Mouse (Mus musculus) activated CD4-positive, CD25-positive, alpha-beta regulatory T cell, adult 4 months (primary cell): ENCODE measurements around the gene Efr3b. TPM values are rescaled to one million over a fixed set of nuclear protein-coding genes. Genes with fewer than 3 reads are reported as not detected.
A peak's percentile ranks its signal among the peaks of the same experiment; 100 is the strongest.

Source experiments
- ATAC-seq: one replicate; pipeline ENCODE4 v1.8.0; 2017
- polyA plus RNA-seq, 2 experiments: library from polyadenylated mRNA; unstranded; fragments of 100-300 nt; shearing (Covaris generic); gene quantifications; one replicate each; pipeline ENCODE4 v1.2.1; 2017

Efr3b gene
- polyA plus RNA-seq = under 1 TPM in 1 of 2 experiments, not detected in 1; 0.37 TPM

- peak; percentile 36 for ATAC-seq
These were observed at the start of gene Efr3b for GRCm38 (mm10) chr12:4038061-4039041. TSS of gene Efr3b (minus strand) at chr12:4038915.

DNA sequence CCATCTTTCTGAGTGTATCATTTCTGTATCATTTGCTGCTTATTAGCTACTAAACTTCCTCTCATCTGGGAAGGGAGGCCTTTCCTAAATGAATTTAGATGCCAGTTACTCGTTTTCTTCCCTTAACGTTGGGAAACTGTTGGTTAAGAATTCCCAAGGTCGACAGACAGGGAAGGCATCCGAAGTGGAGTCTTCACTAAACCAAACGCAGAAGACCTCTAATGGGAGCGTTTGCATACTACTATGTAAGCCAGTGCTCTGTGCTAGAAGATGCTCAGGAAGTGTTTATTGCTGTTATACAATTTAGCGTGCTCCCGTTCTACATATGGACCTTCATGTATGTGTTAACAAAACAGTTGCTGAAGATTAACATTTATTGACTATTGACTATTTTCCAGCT lies 44.7 kb upstream of the Efr3b start:
- no peak for ATAC-seq

GRCm38 (mm10) chr12:4082132-4083001 lies 43.7 kb upstream of the Efr3b start, which contains the start of gene Dnajc27:
TSS of gene Dnajc27 (plus strand) at chr12:4082583.
- ATAC-seq = peak; percentile 95

- ATAC-seq = peak; percentile 12
These were observed 41.6 kb upstream of the Efr3b start for GRCm38 (mm10) chr12:4080311-4080710.

- ATAC-seq = no peak
These were observed 39.4 kb upstream of the Efr3b start for GRCm38 (mm10) chr12:4078069-4078468.

DNA sequence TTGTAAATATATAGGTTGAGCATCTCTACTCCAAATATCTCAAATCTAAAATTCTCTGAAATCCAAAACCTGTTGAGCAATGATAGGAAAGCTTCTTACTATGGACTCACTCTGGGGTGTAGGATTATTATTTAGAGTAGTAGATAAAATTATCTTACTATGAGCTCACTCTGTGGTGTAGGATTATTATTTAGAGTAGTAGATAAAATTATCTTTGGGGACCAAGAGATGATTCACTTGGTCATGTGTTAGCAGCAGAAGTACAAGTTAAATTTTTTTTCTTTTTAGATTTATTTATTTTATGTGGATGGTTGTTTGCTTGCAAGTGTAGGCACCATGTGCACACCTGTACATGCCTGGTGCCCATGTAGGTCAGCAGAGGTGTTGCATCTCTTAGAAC lies 37.7 kb upstream of the Efr3b start:
- ATAC-seq = no peak

DNA sequence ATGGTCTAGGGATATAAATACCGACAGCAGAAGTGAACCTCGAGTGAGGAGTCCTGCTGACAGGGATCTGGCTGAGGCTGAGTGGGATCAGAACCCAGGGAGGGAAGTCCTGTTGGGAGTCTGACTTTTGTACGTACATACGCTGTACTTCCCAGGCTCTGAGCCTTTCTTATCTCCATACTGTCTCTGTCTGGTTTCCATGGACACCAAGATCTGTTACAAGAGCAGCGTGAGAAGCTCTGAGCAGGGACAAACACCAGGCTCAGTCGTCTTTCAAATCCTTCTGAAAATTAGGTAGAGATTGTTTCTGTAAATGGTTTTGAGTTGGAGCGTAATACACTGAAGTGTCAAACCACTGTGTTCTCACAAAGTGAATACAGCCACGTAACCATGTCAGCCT lies 36.7 kb upstream of the Efr3b start:
- ATAC-seq = no peak

GRCm38 (mm10) chr12:4071671-4072070 lies 33.0 kb upstream of the Efr3b start:
- ATAC-seq = no peak

DNA sequence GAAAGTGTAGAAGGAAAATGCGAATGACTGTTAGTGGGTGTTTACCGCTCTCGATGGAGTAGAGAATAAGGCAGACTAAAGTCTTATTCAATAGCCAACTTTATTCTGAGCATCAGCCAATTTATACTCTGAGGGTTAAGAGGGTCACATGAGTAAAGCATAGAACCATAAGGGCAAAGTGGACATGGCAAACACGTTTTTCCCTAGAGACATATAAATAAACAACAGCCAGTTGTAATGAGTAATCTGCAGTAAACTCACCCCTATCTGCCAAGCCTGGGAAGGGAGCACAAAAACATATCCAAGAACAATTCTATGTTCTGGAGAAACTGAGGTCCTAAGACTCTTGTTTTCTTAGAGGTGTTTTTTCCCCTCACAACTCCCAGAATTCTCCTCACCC lies 29.8 kb upstream of the Efr3b start:
- ATAC-seq = no peak

DNA sequence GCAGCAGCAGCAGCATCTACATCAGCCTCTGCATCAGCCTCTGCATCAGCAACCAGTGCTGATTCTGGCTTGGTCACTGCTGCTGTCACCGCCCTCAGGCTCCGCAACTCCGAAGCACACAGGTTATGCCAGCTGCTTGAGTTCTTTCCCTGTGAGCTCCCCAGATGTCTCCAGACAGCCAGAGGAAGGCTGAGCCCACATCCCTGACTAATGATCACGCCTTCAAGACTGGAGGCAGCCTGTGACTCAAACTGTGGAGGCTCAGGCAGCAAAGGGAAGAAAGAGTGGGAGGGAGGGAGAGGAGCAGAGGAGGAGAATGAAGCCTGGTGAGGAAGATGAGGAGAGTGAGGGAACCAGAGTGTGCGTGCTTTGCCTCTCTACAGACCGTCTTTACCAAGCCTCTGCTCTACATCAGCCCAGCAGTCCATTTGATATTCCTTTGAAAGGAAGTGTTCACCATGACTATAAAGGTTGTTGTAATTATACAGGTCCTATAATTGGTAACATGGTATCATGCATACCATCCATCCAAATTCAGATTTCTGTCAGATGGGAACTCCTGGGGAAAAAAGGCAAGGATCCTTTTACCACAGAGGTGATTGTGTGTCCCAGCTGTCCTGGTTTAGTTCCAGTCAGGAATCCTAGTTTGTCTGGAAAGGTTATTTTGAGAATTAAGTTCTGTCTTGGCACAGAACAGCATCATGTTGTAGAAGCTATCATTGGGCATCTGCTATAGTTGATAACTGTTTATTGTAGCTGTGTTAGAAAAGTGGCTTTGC lies 28.2 kb upstream of the Efr3b start:
- no peak for ATAC-seq

DNA sequence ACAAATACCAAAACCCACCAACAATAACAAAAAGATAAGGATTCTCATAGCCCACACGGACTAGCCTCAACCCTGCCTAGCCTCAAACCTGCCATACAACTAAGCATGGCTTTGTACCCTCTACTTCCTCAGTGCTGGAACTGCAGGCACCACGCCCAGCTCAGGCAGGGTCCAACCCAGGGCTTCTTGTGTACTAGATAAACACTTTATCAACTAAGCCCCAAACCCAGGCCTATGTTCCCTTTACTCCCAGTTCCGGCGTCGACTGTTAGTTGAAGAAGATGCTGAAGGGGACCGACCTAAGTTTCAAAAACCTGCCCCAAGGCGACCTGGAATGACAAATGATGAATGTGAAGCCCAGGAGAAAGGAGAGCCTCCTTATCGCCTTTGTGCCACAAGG lies 27.2 kb upstream of the Efr3b start:
- no peak for ATAC-seq

GRCm38 (mm10) chr12:4065498-4065897 lies 26.8 kb upstream of the Efr3b start:
- ATAC-seq = peak; percentile 63

- ATAC-seq = no peak
These were observed 21.0 kb upstream of the Efr3b start for GRCm38 (mm10) chr12:4059683-4060082.

GRCm38 (mm10) chr12:4058321-4058720 lies 19.6 kb upstream of the Efr3b start:
- no peak for ATAC-seq

DNA sequence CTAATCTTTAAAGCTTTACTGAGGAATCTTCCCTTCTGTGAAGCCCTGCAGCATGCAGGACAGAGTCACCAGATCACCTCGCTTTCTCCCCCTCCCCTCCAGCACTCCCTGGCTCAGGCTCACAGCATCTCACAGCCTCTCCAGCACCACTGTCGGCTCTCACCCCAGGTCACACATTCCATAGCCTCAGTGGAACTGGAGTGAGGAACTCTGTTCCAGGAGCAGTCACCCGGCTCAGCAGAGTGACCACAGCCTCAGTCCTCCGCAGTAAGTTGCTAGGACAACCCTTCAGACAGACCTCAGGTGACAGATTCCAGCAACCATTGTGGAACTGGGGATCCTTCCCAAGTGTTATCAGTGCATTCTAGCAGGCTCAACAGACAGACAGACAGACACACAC lies 16.1 kb upstream of the Efr3b start:
- no peak for ATAC-seq

GRCm38 (mm10) chr12:4053643-4054042 lies 14.9 kb upstream of the Efr3b start:
- no peak for ATAC-seq

GRCm38 (mm10) chr12:4050861-4051425 lies 12.2 kb upstream of the Efr3b start:
- ATAC-seq = no peak

DNA sequence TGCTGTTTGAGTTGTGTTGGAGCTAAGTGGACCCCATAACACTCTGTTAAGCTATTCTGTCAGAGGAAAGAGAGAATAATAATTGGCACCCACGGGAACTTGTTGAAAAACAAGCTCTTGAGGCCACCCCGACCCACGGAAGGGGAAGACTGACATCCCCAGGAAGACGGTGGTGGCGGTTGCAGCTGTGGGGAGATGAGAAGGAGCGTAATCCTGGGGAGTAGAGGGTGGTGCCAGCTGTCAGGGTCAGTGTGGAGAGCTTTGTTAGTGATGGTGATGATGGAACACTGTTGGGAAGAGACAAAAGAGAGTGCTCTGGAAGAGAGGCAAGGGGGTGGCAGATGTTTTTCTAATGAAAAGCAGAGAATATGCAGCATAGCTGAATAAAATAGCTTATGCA lies 9.3 kb upstream of the Efr3b start:
- no peak for ATAC-seq

DNA sequence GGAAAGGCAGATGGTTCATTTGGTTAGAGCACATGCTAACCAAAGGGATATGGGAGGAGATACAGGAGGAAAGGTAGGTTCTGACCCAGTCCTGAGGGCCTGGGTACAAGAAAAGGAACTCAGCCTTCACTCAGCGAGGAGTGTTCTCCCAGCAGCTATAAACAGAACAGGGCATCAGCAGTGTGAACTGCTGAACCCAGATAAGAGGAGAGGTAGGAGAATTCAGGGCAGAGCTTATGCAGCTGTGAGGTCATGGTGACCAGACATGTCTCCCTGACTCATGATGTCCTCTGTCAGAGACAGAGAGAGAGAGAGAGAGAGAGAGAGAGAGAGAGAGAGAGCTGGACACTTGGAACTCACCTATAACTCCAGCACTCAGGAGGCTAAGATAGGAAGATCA lies 7.3 kb upstream of the Efr3b start:
- no peak for ATAC-seq

GRCm38 (mm10) chr12:4042411-4042810 lies 3.7 kb upstream of the Efr3b start:
- no peak for ATAC-seq

DNA sequence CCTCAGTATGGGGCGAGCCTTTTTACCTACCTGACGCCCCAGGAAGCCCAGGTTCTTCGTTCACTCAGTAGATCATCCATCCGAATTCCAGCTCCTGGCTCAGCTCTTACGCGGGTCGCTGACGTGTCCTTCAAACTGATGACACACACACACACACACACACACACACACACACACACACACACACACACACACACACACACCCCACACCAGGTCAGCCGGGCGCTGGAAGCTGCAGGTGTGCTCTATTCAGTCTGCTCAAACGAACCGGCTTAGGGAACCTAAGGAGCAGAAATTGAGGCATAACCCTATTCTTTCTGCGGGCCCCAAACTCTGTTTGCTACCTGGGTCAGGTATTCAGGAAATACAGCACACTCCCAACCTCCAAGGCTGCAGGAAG lies 331 bp upstream of the Efr3b start:
- ATAC-seq = no peak

DNA sequence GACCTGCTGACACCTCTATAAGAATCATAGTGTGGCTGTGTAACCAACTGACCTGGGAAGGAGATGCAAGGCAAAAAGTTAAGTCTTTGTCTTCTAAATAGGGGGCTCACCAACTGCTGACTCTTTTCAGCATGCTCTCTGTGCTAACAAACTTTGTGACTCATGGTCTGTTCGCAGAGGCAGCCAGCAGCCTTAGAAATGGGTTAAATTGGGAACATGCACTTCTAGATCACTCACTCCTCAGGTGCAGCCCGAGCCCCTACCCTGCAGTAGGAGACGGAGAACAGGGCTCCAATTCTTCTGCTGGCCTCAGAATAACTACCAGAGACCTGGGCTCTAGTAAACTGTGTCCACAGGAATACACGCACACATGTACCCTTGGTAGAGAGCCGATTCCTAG lies 1.2 kb downstream of the Efr3b start:
- ATAC-seq = no peak
